Mouse (Mus musculus): ENCODE measurements around the gene Cd40lg. TPM values are rescaled to one million over a fixed set of nuclear protein-coding genes. Genes with fewer than 3 reads are reported as not detected.

The Cd40lg gene
- 0.20 TPM in 1 of 2 replicates, not detected in the other for polyA plus RNA-seq (2012; rRNA removed)

GRCm38 (mm10) chrX:57211876-57212275, at the start of gene Cd40lg:
TSS of gene Cd40lg (plus strand) at chrX:57212143.

Other genes starting within 250 kb of the Cd40lg start
- gene Brs3, start 169.1 kb upstream of the Cd40lg start, polyA plus RNA-seq (2012; rRNA removed): not detected in 2 replicates
- gene Htatsf1, start 158.6 kb upstream of the Cd40lg start, polyA plus RNA-seq (2012; rRNA removed): 14.3 and 15.4 TPM in 2 replicates
- not detected in 2 replicates for gene Vgll1, start 124.0 kb upstream of the Cd40lg start, polyA plus RNA-seq (2012; rRNA removed)
- 3.2 and 3.5 TPM in 2 replicates for gene Arhgef6, start 126.6 kb downstream of the Cd40lg start, polyA plus RNA-seq (2012; rRNA removed)
- gene Rbmx, start 180.9 kb downstream of the Cd40lg start, polyA plus RNA-seq (2012; rRNA removed): 6.1 and 7.0 TPM in 2 replicates
- not detected in 2 replicates for gene Gm364, start 197.0 kb downstream of the Cd40lg start, polyA plus RNA-seq (2012; rRNA removed)